Mouse (Mus musculus): Measurements from ENCODE around the gene Nynrin. TPM values are rescaled to one million over a fixed set of nuclear protein-coding genes. Genes with fewer than 3 reads are reported as not detected.

The Nynrin gene
- total RNA-seq, 1 experiment from 2014 or later: 14.1 TPM

GRCm38 (mm10) chr14:55840853-55841366 lies 12.9 kb upstream of the Nynrin start:
- DNase-seq: no peak

DNA sequence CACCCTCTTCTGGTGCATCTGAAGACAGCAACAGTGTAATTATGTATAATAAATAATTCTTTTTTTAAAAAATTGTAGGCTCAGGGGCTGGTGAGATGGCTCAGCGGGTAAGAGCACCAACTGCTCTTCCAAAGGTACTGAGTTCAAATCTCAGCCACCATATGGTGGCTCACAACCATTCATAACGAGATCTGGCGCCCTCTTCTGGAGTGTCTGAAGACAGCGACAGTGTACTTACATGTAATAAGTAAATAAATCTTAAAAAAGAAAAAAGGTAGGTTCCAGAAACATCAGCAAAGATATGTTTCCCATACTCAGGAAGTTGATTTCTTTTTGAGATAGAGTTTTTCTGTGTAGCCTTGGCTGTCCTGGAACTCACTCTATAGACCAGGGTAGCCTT lies 11.0 kb upstream of the Nynrin start:
- DNase-seq: no peak

GRCm38 (mm10) chr14:55845506-55846294 lies 8.1 kb upstream of the Nynrin start:
- no peak for DNase-seq

DNA sequence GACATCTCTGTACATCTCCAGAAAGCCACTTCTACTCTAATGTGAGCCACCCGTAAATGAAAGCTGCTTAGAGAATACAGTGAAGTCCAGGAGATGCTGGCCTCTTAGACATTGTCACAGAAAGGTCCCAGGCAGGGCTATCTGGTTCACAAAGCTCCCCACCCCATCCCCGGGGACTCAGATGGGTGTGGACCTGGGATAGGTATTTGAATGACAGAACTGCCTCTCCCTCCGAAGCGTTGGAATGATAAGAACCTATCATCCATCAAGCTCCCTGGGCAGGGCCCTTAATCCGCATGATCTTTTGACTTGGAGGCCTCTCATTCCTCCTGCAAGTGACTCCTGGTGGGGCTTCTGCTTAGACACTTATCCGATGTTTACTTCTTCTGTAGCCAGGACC lies 2.9 kb upstream of the Nynrin start:
- DNase-seq: no peak

- no peak for DNase-seq
These were observed 911 bp upstream of the Nynrin start for GRCm38 (mm10) chr14:55852646-55853551.

DNA sequence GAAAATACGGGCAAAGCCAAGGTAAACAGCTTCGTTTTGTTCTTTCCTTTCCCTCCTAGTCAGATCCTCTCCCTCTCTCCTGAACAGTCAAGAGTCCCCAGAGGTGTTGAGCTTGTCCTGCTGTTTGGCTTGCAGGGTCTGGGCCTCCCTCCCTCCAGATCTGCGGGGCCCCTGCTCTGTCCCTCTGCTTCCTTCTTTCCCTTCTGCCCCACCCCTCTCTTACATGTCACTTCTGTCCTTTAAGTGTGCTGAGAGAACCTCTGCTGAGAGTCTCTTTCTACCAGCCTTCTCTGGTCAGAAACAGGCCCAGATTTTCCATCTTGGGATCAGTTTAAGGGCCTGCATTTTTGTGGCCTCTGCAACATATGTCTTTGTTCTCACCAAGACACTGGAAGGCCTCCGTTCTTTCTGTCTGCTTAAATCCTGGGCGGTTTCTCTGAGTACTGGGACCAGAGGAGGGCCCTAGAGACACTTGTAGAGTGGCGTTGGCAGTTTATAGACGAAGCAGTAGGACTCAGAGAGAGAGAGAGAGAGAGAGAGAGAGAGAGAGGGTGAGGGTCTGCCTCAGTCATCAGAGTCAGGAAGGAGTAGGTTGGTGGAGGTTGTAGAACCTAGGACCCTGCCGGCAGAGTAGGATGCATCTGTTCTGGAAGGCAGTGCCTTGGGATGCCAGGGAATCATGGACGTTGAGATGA lies 743 bp downstream of the Nynrin start:
- DNase-seq: peak; percentile 42

DNA sequence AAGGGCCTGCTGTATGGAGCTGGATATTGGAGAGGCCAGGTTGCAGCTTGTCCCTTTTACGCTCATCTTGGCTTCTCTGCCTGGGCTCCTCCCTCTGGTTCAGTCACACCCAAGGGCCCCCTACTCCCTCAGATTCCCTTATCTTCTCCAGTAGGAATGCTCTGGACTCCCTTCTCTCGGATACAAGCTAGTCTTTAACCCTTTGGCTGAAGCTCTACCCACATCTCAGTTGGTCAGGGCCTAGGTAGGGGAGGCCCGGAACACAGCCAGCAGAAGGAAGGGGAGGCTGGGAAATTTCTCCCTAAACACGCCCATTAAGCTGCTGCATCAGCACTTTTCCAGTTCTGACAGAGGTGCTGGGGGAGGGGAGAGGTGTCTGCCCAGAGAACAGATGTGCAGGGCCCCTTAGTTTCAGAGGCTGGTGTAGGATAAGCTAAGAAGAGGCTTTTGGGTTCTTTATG lies 1.3 kb downstream of the Nynrin start:
- DNase-seq: no peak

GRCm38 (mm10) chr14:55857588-55857987 lies 3.8 kb downstream of the Nynrin start:
- DNase-seq: no peak

GRCm38 (mm10) chr14:55862186-55862585 lies 8.4 kb downstream of the Nynrin start:
- no peak for DNase-seq

- no peak for DNase-seq
These were observed 9.2 kb downstream of the Nynrin start for GRCm38 (mm10) chr14:55862970-55863369.

- DNase-seq: peak; percentile 86
These were observed 10.0 kb downstream of the Nynrin start for GRCm38 (mm10) chr14:55863773-55864172.

DNA sequence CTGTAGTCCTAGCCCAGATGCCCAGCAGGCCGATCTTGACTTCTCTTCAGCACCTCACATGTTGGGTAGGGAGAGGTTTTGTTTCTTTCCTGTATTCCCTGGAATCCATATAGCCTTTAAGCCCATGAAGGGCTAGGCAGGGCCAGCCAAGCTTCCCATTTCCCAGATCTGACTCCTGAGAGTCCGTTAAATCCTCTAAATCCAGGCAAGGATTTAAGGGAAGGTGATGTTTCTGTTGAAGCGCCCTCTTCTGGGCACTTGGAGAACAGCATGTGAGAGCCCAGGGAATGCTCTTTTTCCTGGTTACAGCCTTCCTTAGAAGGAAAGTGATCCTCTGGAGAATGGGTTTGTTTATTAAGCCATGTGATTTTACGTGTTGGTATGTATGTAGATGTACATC lies 13.2 kb downstream of the Nynrin start:
- peak; percentile 74 for DNase-seq

- no peak for DNase-seq
These were observed 14.6 kb downstream of the Nynrin start for GRCm38 (mm10) chr14:55868230-55869026.

GRCm38 (mm10) chr14:55869538-55869937 lies 15.7 kb downstream of the Nynrin start:
- DNase-seq: no peak

DNA sequence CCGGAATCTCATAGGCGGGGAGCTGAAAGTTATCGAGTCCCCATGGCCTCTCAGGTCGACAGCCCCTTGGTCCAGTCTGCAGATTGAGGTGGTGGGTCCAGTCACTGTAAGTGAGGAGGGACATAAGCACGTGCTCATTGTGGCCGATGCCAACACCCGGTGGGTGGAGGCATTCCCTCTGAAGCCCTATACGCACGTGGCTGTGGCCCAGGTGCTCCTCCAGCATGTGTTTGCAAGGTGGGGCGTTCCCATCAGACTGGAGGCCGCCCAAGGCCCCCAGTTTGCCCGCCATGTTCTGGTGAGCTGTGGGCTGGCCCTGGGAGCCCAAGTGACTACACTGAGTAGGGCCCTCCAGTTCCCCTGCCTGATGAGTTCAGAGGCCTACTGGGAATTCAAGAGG lies 18.2 kb downstream of the Nynrin start:
- DNase-seq: no peak

DNA sequence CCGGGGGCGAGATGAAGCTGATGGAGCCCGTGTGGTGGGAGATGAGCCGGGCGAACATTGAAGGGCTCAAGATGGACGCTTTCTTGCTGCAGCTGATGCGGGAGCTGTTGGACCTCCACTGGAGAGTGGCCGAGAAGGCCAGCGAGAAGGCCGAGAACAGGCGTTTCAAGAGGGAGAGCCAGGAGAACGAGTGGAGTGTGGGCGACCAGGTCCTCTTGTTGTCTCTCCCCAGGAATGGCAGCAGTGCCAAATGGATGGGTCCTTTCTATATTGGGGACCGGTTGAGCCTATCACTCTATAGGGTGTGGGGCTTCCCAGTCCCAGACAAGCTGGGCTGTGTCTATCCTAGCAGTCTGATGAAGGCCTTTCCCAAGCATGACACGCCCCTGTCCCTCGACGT lies 18.7 kb downstream of the Nynrin start:
- DNase-seq: no peak

GRCm38 (mm10) chr14:55873242-55873713 lies 19.5 kb downstream of the Nynrin start:
- DNase-seq: no peak

- DNase-seq: peak; percentile 88
These were observed 20.2 kb downstream of the Nynrin start for GRCm38 (mm10) chr14:55873714-55874683.

- no peak for DNase-seq
These were observed 23.9 kb downstream of the Nynrin start for GRCm38 (mm10) chr14:55877469-55878315.

Data from adrenal gland, postnatal 14 days (tissue).